Mouse (Mus musculus): ENCODE measurements around the gene Vmn1r139. TPM values are rescaled to one million over a fixed set of nuclear protein-coding genes. Genes with fewer than 3 reads are reported as not detected.
"Not testable (repeated sequence)": the region's sequence is repeated elsewhere in the genome, so short reads cannot be mapped to it uniquely, and the experiment has no call there.

The Vmn1r139 gene
- total RNA-seq (2021), result not detected in 2 replicates
- long read RNA-seq, experiment 1, result 0 reads
- long read RNA-seq, experiment 2, result 0 reads

DNA sequence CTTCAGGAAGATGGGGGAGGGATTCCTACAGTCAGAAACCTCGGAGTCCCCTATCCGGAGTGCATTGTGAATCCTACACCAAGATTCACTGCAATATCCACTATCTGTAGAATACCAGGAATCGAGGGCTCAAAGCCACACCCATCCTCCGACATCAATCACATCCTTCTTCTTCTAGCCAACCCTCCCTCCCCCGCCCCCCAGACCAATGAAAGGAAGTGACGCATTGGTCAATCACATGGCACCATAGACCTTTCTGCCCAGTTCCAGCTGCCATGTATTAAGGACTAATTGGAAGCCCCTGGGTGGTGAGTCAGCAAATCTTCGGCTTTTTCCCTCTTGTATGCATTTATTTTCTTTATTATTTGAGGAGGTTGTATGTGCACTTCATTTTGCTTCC is at the start of gene Vmn1r139:
TSS of gene Vmn1r139 (plus strand) at position 301 of the 400 bp plus-strand sequence.
- not testable (repeated sequence) for DNase-seq

DNA sequence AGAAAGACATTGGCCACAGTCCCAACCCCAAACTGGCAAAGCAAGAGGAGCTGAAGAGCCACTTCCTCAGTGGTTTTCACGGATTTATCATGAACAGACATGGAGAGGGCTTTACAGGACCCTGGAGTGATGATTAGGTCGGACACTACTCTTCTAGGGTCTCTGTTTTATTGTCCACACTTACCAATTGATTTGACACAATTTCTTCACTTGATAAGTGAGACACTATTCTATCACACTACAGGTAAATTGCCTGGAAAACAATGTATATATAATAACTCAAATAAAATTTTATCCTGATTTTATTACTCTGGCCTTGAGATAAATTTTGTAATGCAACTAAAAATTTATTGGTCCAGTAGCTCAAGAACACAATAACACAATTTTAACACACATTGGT is 40.1 kb upstream of the Vmn1r139 start, which contains the start of gene Vmn1r138:
TSS of gene Vmn1r138 (minus strand) at position 101 of the 400 bp plus-strand sequence.
- DNase-seq, result not testable (repeated sequence)

DNA sequence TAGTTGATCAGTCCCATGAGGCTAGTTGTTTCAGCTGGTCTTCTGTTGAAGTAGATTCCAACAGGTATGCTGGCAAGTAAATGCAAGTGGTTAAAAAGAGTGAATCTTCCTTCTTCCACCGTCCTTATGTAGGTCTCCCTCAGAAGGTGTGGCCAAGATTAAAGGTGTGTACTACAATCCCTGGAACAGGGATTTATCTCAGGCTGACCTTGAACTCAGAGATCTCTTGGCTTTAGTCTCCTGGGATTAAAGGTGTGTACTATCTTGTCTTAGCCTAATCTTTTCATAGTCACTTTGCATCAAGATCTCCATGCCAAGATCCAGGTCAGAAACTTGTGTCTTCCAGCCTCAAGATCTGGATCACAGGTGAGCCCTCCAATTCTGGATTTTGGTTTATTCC is 12.7 kb upstream of the Vmn1r139 start, which contains the start of gene Gm6176:
TSS of gene Gm6176 (minus strand) at position 101 of the 400 bp plus-strand sequence.
- DNase-seq, result not testable (repeated sequence)

DNA sequence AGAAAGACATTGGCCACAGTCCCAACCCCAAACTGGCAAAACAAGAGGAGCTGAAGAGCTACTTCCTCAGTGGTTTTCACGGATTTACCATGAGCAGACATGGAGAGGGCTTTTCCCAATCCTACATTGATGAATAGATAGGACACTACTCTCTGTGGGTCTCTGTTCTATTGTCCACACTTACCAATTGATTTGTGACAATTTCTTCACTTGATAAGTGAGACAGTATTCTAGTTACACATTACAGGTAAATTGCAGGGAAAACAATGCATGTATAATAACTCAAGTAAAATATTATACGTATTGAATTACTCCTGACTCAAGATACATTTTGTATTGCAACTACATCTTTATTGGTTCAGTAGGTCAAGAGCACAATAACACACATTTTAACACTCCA is 49.3 kb downstream of the Vmn1r139 start, which contains the start of gene Gm16451:
TSS of gene Gm16451 (minus strand) at position 101 of the 400 bp plus-strand sequence.
- not testable (repeated sequence) for DNase-seq

DNA sequence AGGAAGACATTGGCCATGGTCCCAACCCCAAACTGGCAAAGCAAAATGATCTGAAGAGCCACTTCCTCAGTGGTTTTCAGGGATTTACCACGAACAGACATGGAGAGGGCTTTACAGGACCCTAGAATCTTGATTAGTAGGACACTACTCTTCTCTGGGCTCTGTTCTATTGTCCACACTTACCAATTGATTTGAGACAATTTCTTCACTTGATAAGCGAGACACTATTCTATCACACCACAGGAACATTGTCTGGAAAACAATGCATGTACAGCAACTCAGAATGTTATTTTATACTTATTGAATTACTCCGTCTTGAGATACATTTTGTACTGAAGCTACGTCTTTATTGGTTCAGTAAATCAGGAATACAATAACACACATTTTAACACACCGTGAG is 65.8 kb downstream of the Vmn1r139 start, which contains the start of gene Gm10666:
TSS of gene Gm10666 (minus strand) at position 101 of the 400 bp plus-strand sequence.
- not testable (repeated sequence) for DNase-seq

Other genes with a start within 250 kb of the Vmn1r139 start
- not detected in 2 replicates for gene Vmn1r135, start 236.7 kb upstream of the Vmn1r139 start, total RNA-seq (2021)
- not detected in 2 replicates for gene Gm5725, start 224.8 kb upstream of the Vmn1r139 start, total RNA-seq (2021)
- gene Gm5891, start 147.8 kb upstream of the Vmn1r139 start, total RNA-seq (2021), result not detected in 2 replicates
- not detected in 2 replicates for gene Vmn1r137, start 74.5 kb upstream of the Vmn1r139 start, total RNA-seq (2021)
- gene Vmn1r138, start 40.2 kb upstream of the Vmn1r139 start, total RNA-seq (2021), result not detected in 2 replicates
- not detected in 2 replicates for gene Gm6176, start 12.8 kb upstream of the Vmn1r139 start, total RNA-seq (2021)
- not detected in 2 replicates for gene Gm16451, start 49.2 kb downstream of the Vmn1r139 start, total RNA-seq (2021)
- gene Gm10666, start 65.7 kb downstream of the Vmn1r139 start, total RNA-seq (2021), result not detected in 2 replicates
- gene Vmn1r142, start 95.0 kb downstream of the Vmn1r139 start, total RNA-seq (2021), result not detected in 2 replicates
- not detected in 2 replicates for gene Vmn1r143, start 120.3 kb downstream of the Vmn1r139 start, total RNA-seq (2021)
- gene Gm8653, start 132.2 kb downstream of the Vmn1r139 start, total RNA-seq (2021), result not detected in 2 replicates
- gene Gm8453, start 160.4 kb downstream of the Vmn1r139 start, total RNA-seq (2021), result not detected in 2 replicates

Measured in adrenal gland, postnatal 14 days (tissue).